Mouse (Mus musculus) lung, postnatal 0 days (tissue): ENCODE measurements around the gene Ppp1ca.

Source experiments
- CTCF ChIP-seq: IDR thresholded peaks from 2 replicates; pipeline ENCODE4 v1.5.1; 2016; ENCODE audit warnings: antibody characterized with exemption, mild to moderate bottlenecking
- EP300 ChIP-seq: IDR thresholded peaks from 2 replicates; pipeline ENCODE4 v1.6.1; 2016; ENCODE audit warnings: antibody characterized with exemption, mild to moderate bottlenecking, control low read depth

- TF ChIP-seq CTCF (no peak), EP300 (no peak)
Observed at GRCm38 (mm10) chr19:4149283-4149682, 42.6 kb upstream of the Ppp1ca start.
